Mouse (Mus musculus) liver, adult 2 months (tissue): ENCODE results near the gene Crybg1. TPM values are rescaled to one million over a fixed set of nuclear protein-coding genes. Genes with fewer than 3 reads are reported as not detected.

Experiments
- DNase-seq: peaks from one replicate; pipeline ENCODE4 v3.0.0-alpha.2; 2011; ENCODE audit warnings: low read depth, low spot score; ENCODE audit errors: extremely low read depth
- H3K27ac ChIP-seq: fragments of 200-500 bp; replicated peaks from 2 replicates; pipeline ENCODE4 v1.5.1; 2012; ENCODE audit warnings: low read depth, mild to moderate bottlenecking, control low read depth, inconsistent platforms, low read length; ENCODE audit not compliant: insufficient read depth
- H3K27me3 ChIP-seq: fragments of 200-500 bp; 2 replicates; pipeline ENCODE4 v1.6.1; 2012; ENCODE audit warnings: mild to moderate bottlenecking, moderate library complexity, low read length, inconsistent platforms; ENCODE audit not compliant: control insufficient read depth, insufficient read depth
- H3K36me3 ChIP-seq: fragments of 200-500 bp; 2 replicates; pipeline ENCODE4 v1.6.1; 2012; ENCODE audit warnings: low read length, inconsistent platforms; ENCODE audit not compliant: control insufficient read depth, insufficient read depth
- H3K4me1 ChIP-seq: fragments of 200-500 bp; 2 replicates; pipeline ENCODE4 v1.6.1; 2011; ENCODE audit warnings: low read length; ENCODE audit not compliant: control insufficient read depth, insufficient read depth
- H3K4me3 ChIP-seq: fragments of 200-500 bp; 2 replicates; pipeline ENCODE4 v1.5.1; 2011; ENCODE audit warnings: low read depth, mild to moderate bottlenecking, control low read depth, low read length, moderate library complexity; ENCODE audit not compliant: insufficient read depth
- H3K79me2 ChIP-seq: fragments of 200-500 bp; 2 replicates; pipeline ENCODE4 v1.6.1; 2012; ENCODE audit warnings: inconsistent platforms, mild to moderate bottlenecking, low read length, moderate library complexity; ENCODE audit not compliant: control insufficient read depth, insufficient read depth
- H3K9ac ChIP-seq: fragments of 200-500 bp; 2 replicates; pipeline ENCODE4 v1.6.1; 2012; ENCODE audit warnings: low read depth, mild to moderate bottlenecking, control low read depth, inconsistent platforms, low read length
- CTCF ChIP-seq: fragments of 200-500 bp; IDR thresholded peaks from 2 replicates; pipeline ENCODE4 v1.5.1; 2011; ENCODE audit warnings: low read depth, low read length, control low read depth
- POLR2A ChIP-seq: fragments of 200-500 bp; IDR thresholded peaks from 2 replicates; pipeline ENCODE4 v1.6.1; 2011; ENCODE audit warnings: low read length, control low read depth; ENCODE audit not compliant: insufficient read depth; ENCODE audit errors: extremely low read depth
- WGBS: fragments of 180-500 bp; shearing (Covaris S2); methylation state at CpG from one replicate; pipeline ENCODE4 v1.1.7; 2018; 5-methylcytosine and 5-hydroxymethylcytosine counted together
- polyA plus RNA-seq: library from polyadenylated mRNA; depleted of rRNA; stranded (reverse); fragments of >200 nt; gene quantifications from 2 replicates; pipeline ENCODE4 v1.2.3, GENCODE M21; 2012
- total RNA-seq: library from RNA; depleted of rRNA; stranded (reverse); fragments of >200 nt; gene quantifications from 2 replicates; pipeline ENCODE4 v1.2.3, GENCODE M21; 2014

Crybg1 gene
- total and polyA plus RNA-seq, 2 experiments = 3.2 to 13.0 TPM

GRCm38 (mm10) chr10:43964943-43965342 lies 183.7 kb downstream of the Crybg1 start:
- 81% methylated on average over 2 of the region's 2 CpGs for WGBS
- Histone ChIP-seq H3K4me1 (no peaks in the 10 kb centered on the region), H3K27me3 (no peaks in the 10 kb centered on the region), H3K27ac (no peak overlapping the region), H3K79me2 (no peaks in the 10 kb centered on the region), H3K4me3 (no peak overlapping the region), H3K9ac (no peak overlapping the region), H3K36me3 (peaks cover 24% of the 10 kb centered on the region)
- no peak for TF ChIP-seq POLR2A
- TF ChIP-seq CTCF = no peak
- DNase-seq = no peak

GRCm38 (mm10) chr10:43953942-43954341 lies 194.7 kb downstream of the Crybg1 start:
- Histone ChIP-seq H3K27ac (no peak overlapping the region), H3K4me1 (no peaks in the 10 kb centered on the region), H3K27me3 (no peaks in the 10 kb centered on the region), H3K4me3 (no peak overlapping the region), H3K36me3 (peaks cover 40% of the 10 kb centered on the region), H3K9ac (no peak overlapping the region), H3K79me2 (no peaks in the 10 kb centered on the region)
- peak; percentile 23 for DNase-seq
- TF ChIP-seq POLR2A (no peak), CTCF (peak; percentile 87)

GRCm38 (mm10) chr10:43945435-43945834 lies 203.2 kb downstream of the Crybg1 start:
- no peaks in the 10 kb centered on the region for H3K27me3 ChIP-seq
- H3K79me2 ChIP-seq = no peaks in the 10 kb centered on the region
- peaks cover 10% of the 10 kb centered on the region for H3K36me3 ChIP-seq
- WGBS = 98% methylated on average over 4 of the region's 4 CpGs
- no peak for DNase-seq
- H3K4me1 ChIP-seq = no peaks in the 10 kb centered on the region
- TF ChIP-seq CTCF (no peak), POLR2A (no peak)
- no peak overlapping the region for H3K9ac ChIP-seq
- H3K4me3 ChIP-seq = no peak overlapping the region
- H3K27ac ChIP-seq = no peak overlapping the region

GRCm38 (mm10) chr10:43943736-43944135 lies 204.9 kb downstream of the Crybg1 start:
- no peak for TF ChIP-seq POLR2A
- no peak for TF ChIP-seq CTCF
- no peaks in the 10 kb centered on the region for H3K79me2 ChIP-seq
- H3K36me3 ChIP-seq = peaks cover 7% of the 10 kb centered on the region
- no peak overlapping the region for H3K9ac ChIP-seq
- H3K27ac ChIP-seq = no peak overlapping the region
- WGBS = 77% methylated on average over 4 of the region's 4 CpGs
- DNase-seq = peak; percentile 16
- no peaks in the 10 kb centered on the region for H3K4me1 ChIP-seq
- no peak overlapping the region for H3K4me3 ChIP-seq
- no peaks in the 10 kb centered on the region for H3K27me3 ChIP-seq

- 88% methylated on average over 6 of the region's 6 CpGs for WGBS
- Histone ChIP-seq H3K79me2 (no peaks in the 10 kb centered on the region), H3K9ac (no peak overlapping the region), H3K27me3 (no peaks in the 10 kb centered on the region), H3K27ac (no peak overlapping the region), H3K36me3 (peaks cover 11% of the 10 kb centered on the region), H3K4me1 (no peaks in the 10 kb centered on the region), H3K4me3 (no peak overlapping the region)
- no peak for TF ChIP-seq POLR2A
- DNase-seq = no peak
Measured at GRCm38 (mm10) chr10:43939136-43939662, 209.5 kb downstream of the Crybg1 start.

- H3K36me3 ChIP-seq = peaks cover 6% of the 10 kb centered on the region
- 28% methylated on average over 5 of the region's 5 CpGs for WGBS
- peak overlapping the region; percentile 78 for H3K27ac ChIP-seq
- peak; percentile 86 for DNase-seq
- H3K4me1 ChIP-seq = peaks cover 7% of the 10 kb centered on the region; the same call in 1 of the 2 replicates
- H3K4me3 ChIP-seq = no peak overlapping the region
- no peaks in the 10 kb centered on the region for H3K79me2 ChIP-seq
- no peak overlapping the region; the same call in 1 of the 2 replicates for H3K9ac ChIP-seq
- no peaks in the 10 kb centered on the region for H3K27me3 ChIP-seq
- TF ChIP-seq POLR2A (no peak), CTCF (no peak)
Measured at GRCm38 (mm10) chr10:43928596-43928995, 220.1 kb downstream of the Crybg1 start.
